Mouse (Mus musculus) left cerebral cortex, adult 2 months (tissue): ENCODE results near the gene Gm44965. TPM values are rescaled to one million over a fixed set of nuclear protein-coding genes. Genes with fewer than 3 reads are reported as not detected.

Experiments
- DNase-seq, 2 experiments: peaks; one replicate each; pipeline ENCODE4 v3.0.0; 2021 to 2022; ENCODE audit warnings: low spot score in 2 of 2, mixed read lengths in 1 of 2; ENCODE audit errors: extremely low spot score in 1 of 2
- H3K27ac ChIP-seq: fragments of 200-600 bp; 2 replicates; pipeline ENCODE4 v1.8.1; 2022
- H3K4me3 ChIP-seq: fragments of 200-600 bp; 2 replicates; pipeline ENCODE4 v1.8.1; 2022
- CTCF ChIP-seq: fragments of 200-600 bp; IDR thresholded peaks from 2 replicates; pipeline ENCODE4 v1.8.1; 2022; ENCODE audit warnings: antibody characterized with exemption, mild to moderate bottlenecking, moderate library complexity
- intact Hi-C: fragments of 180-260 bp; cut with DNase I; formaldehyde crosslinking; loops from one replicate; pipeline ENCODE4 v1.15.1; 2025
- total RNA-seq, 2 experiments: library from RNA; stranded (reverse); gene quantifications; 2 replicates each; pipeline ENCODE4 v1.2.3; 2021

The Gm44965 gene
- total RNA-seq, 2 experiments from 2014 or later = not detected

- TF ChIP-seq CTCF = no peak
- peak overlapping the region; percentile 87 for H3K27ac ChIP-seq
- intact Hi-C loops = no loop called here
- DNase-seq = no peak
- H3K4me3 ChIP-seq = peak overlapping the region; percentile 76
These were observed 34.6 kb downstream of the Gm44965 start for GRCm38 (mm10) chr6:48628377-48628776.

GRCm38 (mm10) chr6:48628808-48629660 lies 35.3 kb downstream of the Gm44965 start:
- peak; percentile 65 to 70 for DNase-seq
- intact Hi-C loops = no loop called here
- Histone ChIP-seq H3K4me3 (peak overlapping the region; percentile 54), H3K27ac (peak overlapping the region; percentile 72)
- TF ChIP-seq CTCF = no peak

- peak overlapping the region; percentile 54 for H3K4me3 ChIP-seq
- DNase-seq = no peak
- TF ChIP-seq CTCF = no peak
- intact Hi-C loops = no loop called here
- peak overlapping the region; percentile 72 for H3K27ac ChIP-seq
These were observed 35.9 kb downstream of the Gm44965 start for GRCm38 (mm10) chr6:48629661-48630034.

- Histone ChIP-seq H3K27ac (no peak overlapping the region), H3K4me3 (no peak overlapping the region)
- TF ChIP-seq CTCF = no peak
- intact Hi-C loops = no loop called here
- DNase-seq = no peak
These were observed 37.1 kb downstream of the Gm44965 start for GRCm38 (mm10) chr6:48630831-48631230.

- no peak for TF ChIP-seq CTCF
- H3K27ac ChIP-seq = no peak overlapping the region
- intact Hi-C loops = no loop called here
- no peak for DNase-seq
- H3K4me3 ChIP-seq = no peak overlapping the region
These were observed 41.4 kb downstream of the Gm44965 start for GRCm38 (mm10) chr6:48635105-48635504.

- intact Hi-C loops = no loop called here
- TF ChIP-seq CTCF = no peak
- H3K4me3 ChIP-seq = no peak overlapping the region
- H3K27ac ChIP-seq = no peak overlapping the region
- DNase-seq = no peak
These were observed 42.8 kb downstream of the Gm44965 start for GRCm38 (mm10) chr6:48636515-48636914.

GRCm38 (mm10) chr6:48637811-48638500 lies 44.2 kb downstream of the Gm44965 start:
- intact Hi-C loops = no loop called here
- no peak for DNase-seq
- Histone ChIP-seq H3K27ac (no peak overlapping the region), H3K4me3 (no peak overlapping the region)
- no peak for TF ChIP-seq CTCF

GRCm38 (mm10) chr6:48638553-48638952 lies 44.8 kb downstream of the Gm44965 start:
- intact Hi-C loops = no loop called here
- TF ChIP-seq CTCF = no peak

GRCm38 (mm10) chr6:48641391-48641790 lies 47.6 kb downstream of the Gm44965 start:
- intact Hi-C loops = loop anchor here (5.0 kb wide), 2 partner anchors 99 to 464 kb away; no protein-coding TSS in a partner anchor
- H3K4me3 ChIP-seq = no peak overlapping the region
- TF ChIP-seq CTCF = no peak
- H3K27ac ChIP-seq = no peak overlapping the region
- no peak for DNase-seq

More at GRCm38 (mm10) chr6:48638553-48638952, 44.8 kb downstream of the Gm44965 start:
- H3K27ac ChIP-seq = no peak overlapping the region
- no peak for DNase-seq
- H3K4me3 ChIP-seq = no peak overlapping the region

GRCm38 (mm10) chr6:48642764-48643292 lies 49.1 kb downstream of the Gm44965 start:
- Histone ChIP-seq H3K4me3 (no peak overlapping the region), H3K27ac (no peak overlapping the region)
- no peak for DNase-seq
- intact Hi-C loops = loop anchor here (2.0 to 5.0 kb wide), 3 partner anchors 60 to 466 kb away; no protein-coding TSS in a partner anchor
- peak; percentile 68 for TF ChIP-seq CTCF

GRCm38 (mm10) chr6:48645660-48646308 lies 52.0 kb downstream of the Gm44965 start:
- peak; percentile 89 for TF ChIP-seq CTCF
- Histone ChIP-seq H3K4me3 (no peak overlapping the region), H3K27ac (no peak overlapping the region)
- DNase-seq = peak; percentile 62 to 63
- intact Hi-C loops = loop anchor here (1.0 kb wide), 1 partner anchor 127 kb away; no protein-coding TSS in a partner anchor
